Mouse (Mus musculus) cerebellum, adult 2 months (tissue): ENCODE results near the gene Dync1li2.

Experiments used
- CTCF ChIP-seq: fragments of 200-500 bp; IDR thresholded peaks from 2 replicates; pipeline ENCODE4 v1.5.1; 2011; ENCODE audit warnings: low read depth, mild to moderate bottlenecking, control low read depth, low read length, moderate library complexity, borderline replicate concordance; ENCODE audit not compliant: insufficient read depth
- POLR2A ChIP-seq: fragments of 200-500 bp; IDR thresholded peaks from 2 replicates; pipeline ENCODE4 v1.6.1; 2011; ENCODE audit warnings: low read length, control low read depth, borderline replicate concordance; ENCODE audit not compliant: insufficient read depth

GRCm38 (mm10) chr8:104412805-104413532 is 29.9 kb downstream of the Dync1li2 start:
- no peak for TF ChIP-seq CTCF
- TF ChIP-seq POLR2A: no peak
